Mouse (Mus musculus): ENCODE results near the gene Cd28. TPM values are rescaled to one million over a fixed set of nuclear protein-coding genes. Genes with fewer than 3 reads are reported as not detected.

The Cd28 gene
- polyA plus RNA-seq, 1 experiment: not detected

- no peak for TF ChIP-seq CTCF (IDR thresholded peaks at IDR 0.05; ENCODE audit: borderline replicate concordance, insufficient read depth, low read length)
- TF ChIP-seq POLR2A (IDR thresholded peaks at IDR 0.05; ENCODE audit: low read depth, low read length): no peak
- H3K4me1 ChIP-seq (ENCODE audit: control insufficient read depth, insufficient read depth, low read length): peaks cover 2% of the 10 kb centered on the region
- H3K4me3 ChIP-seq (ENCODE audit: insufficient read depth, low read length): no peak overlapping the region
- no peak overlapping the region for H3K27ac ChIP-seq (ENCODE audit: insufficient read depth, low read length)
Measured at GRCm38 (mm10) chr1:60748286-60748685, 31.7 kb downstream of the Cd28 start.

GRCm38 (mm10) chr1:60748936-60749335 is 32.3 kb downstream of the Cd28 start:
- Histone ChIP-seq H3K4me1 (ENCODE audit: control insufficient read depth, insufficient read depth, low read length) (peaks cover 2% of the 10 kb centered on the region), H3K4me3 (ENCODE audit: insufficient read depth, low read length) (no peak overlapping the region), H3K27ac (ENCODE audit: insufficient read depth, low read length) (no peak overlapping the region)
- no peak for TF ChIP-seq POLR2A (IDR thresholded peaks at IDR 0.05; ENCODE audit: low read depth, low read length)
- TF ChIP-seq CTCF (IDR thresholded peaks at IDR 0.05; ENCODE audit: borderline replicate concordance, insufficient read depth, low read length): no peak

- Histone ChIP-seq H3K27ac (ENCODE audit: insufficient read depth, low read length) (no peak overlapping the region), H3K4me3 (ENCODE audit: insufficient read depth, low read length) (no peak overlapping the region), H3K4me1 (ENCODE audit: control insufficient read depth, insufficient read depth, low read length) (peaks cover 2% of the 10 kb centered on the region)
- TF ChIP-seq POLR2A (IDR thresholded peaks at IDR 0.05; ENCODE audit: low read depth, low read length): no peak
- TF ChIP-seq CTCF (IDR thresholded peaks at IDR 0.05; ENCODE audit: borderline replicate concordance, insufficient read depth, low read length): no peak
Measured at GRCm38 (mm10) chr1:60749346-60749840, 32.8 kb downstream of the Cd28 start.

- Histone ChIP-seq H3K4me1 (ENCODE audit: control insufficient read depth, insufficient read depth, low read length) (peaks cover 2% of the 10 kb centered on the region), H3K27ac (ENCODE audit: insufficient read depth, low read length) (no peak overlapping the region), H3K4me3 (ENCODE audit: insufficient read depth, low read length) (no peak overlapping the region)
- TF ChIP-seq POLR2A (IDR thresholded peaks at IDR 0.05; ENCODE audit: low read depth, low read length): no peak
- no peak for TF ChIP-seq CTCF (IDR thresholded peaks at IDR 0.05; ENCODE audit: borderline replicate concordance, insufficient read depth, low read length)
Measured at GRCm38 (mm10) chr1:60750201-60750765, 33.7 kb downstream of the Cd28 start.

- no peak for TF ChIP-seq CTCF (IDR thresholded peaks at IDR 0.05; ENCODE audit: borderline replicate concordance, insufficient read depth, low read length)
- no peak for TF ChIP-seq POLR2A (IDR thresholded peaks at IDR 0.05; ENCODE audit: low read depth, low read length)
- Histone ChIP-seq H3K4me3 (ENCODE audit: insufficient read depth, low read length) (no peak overlapping the region), H3K27ac (ENCODE audit: insufficient read depth, low read length) (no peak overlapping the region), H3K4me1 (ENCODE audit: control insufficient read depth, insufficient read depth, low read length) (peaks cover 2% of the 10 kb centered on the region)
Measured at GRCm38 (mm10) chr1:60751011-60751410, 34.4 kb downstream of the Cd28 start.

- H3K27ac ChIP-seq (ENCODE audit: insufficient read depth, low read length): no peak overlapping the region
- H3K4me3 ChIP-seq (ENCODE audit: insufficient read depth, low read length): no peak overlapping the region
- TF ChIP-seq CTCF (IDR thresholded peaks at IDR 0.05; ENCODE audit: borderline replicate concordance, insufficient read depth, low read length) (no peak), POLR2A (IDR thresholded peaks at IDR 0.05; ENCODE audit: low read depth, low read length) (no peak)
- H3K4me1 ChIP-seq (ENCODE audit: control insufficient read depth, insufficient read depth, low read length): no peaks in the 10 kb centered on the region; the same call in 1 of the 2 replicates
Measured at GRCm38 (mm10) chr1:60752986-60753385, 36.4 kb downstream of the Cd28 start.

GRCm38 (mm10) chr1:60753981-60754380 is 37.4 kb downstream of the Cd28 start:
- Histone ChIP-seq H3K4me3 (ENCODE audit: insufficient read depth, low read length) (no peak overlapping the region), H3K4me1 (ENCODE audit: control insufficient read depth, insufficient read depth, low read length) (no peaks in the 10 kb centered on the region; the same call in 1 of the 2 replicates), H3K27ac (ENCODE audit: insufficient read depth, low read length) (no peak overlapping the region)
- TF ChIP-seq CTCF (IDR thresholded peaks at IDR 0.05; ENCODE audit: borderline replicate concordance, insufficient read depth, low read length) (no peak), POLR2A (IDR thresholded peaks at IDR 0.05; ENCODE audit: low read depth, low read length) (no peak)

GRCm38 (mm10) chr1:60755391-60756243 is 39.0 kb downstream of the Cd28 start:
- no peak for TF ChIP-seq POLR2A (IDR thresholded peaks at IDR 0.05; ENCODE audit: low read depth, low read length)
- TF ChIP-seq CTCF (IDR thresholded peaks at IDR 0.05; ENCODE audit: borderline replicate concordance, insufficient read depth, low read length): no peak
- Histone ChIP-seq H3K4me1 (ENCODE audit: control insufficient read depth, insufficient read depth, low read length) (no peaks in the 10 kb centered on the region; the same call in 1 of the 2 replicates), H3K4me3 (ENCODE audit: insufficient read depth, low read length) (no peak overlapping the region), H3K27ac (ENCODE audit: insufficient read depth, low read length) (no peak overlapping the region)

- Histone ChIP-seq H3K27ac (ENCODE audit: insufficient read depth, low read length) (no peak overlapping the region), H3K4me3 (ENCODE audit: insufficient read depth, low read length) (no peak overlapping the region), H3K4me1 (ENCODE audit: control insufficient read depth, insufficient read depth, low read length) (no peaks in the 10 kb centered on the region)
- TF ChIP-seq CTCF (IDR thresholded peaks at IDR 0.05; ENCODE audit: borderline replicate concordance, insufficient read depth, low read length): no peak
- no peak for TF ChIP-seq POLR2A (IDR thresholded peaks at IDR 0.05; ENCODE audit: low read depth, low read length)
Measured at GRCm38 (mm10) chr1:60757631-60758030, 41.0 kb downstream of the Cd28 start.

- H3K27ac ChIP-seq (ENCODE audit: insufficient read depth, low read length): no peak overlapping the region
- no peaks in the 10 kb centered on the region for H3K4me1 ChIP-seq (ENCODE audit: control insufficient read depth, insufficient read depth, low read length)
- no peak for TF ChIP-seq POLR2A (IDR thresholded peaks at IDR 0.05; ENCODE audit: low read depth, low read length)
- TF ChIP-seq CTCF (IDR thresholded peaks at IDR 0.05; ENCODE audit: borderline replicate concordance, insufficient read depth, low read length): no peak
- no peak overlapping the region for H3K4me3 ChIP-seq (ENCODE audit: insufficient read depth, low read length)
Measured at GRCm38 (mm10) chr1:60758226-60758625, 41.6 kb downstream of the Cd28 start.
